Mouse (Mus musculus) CH12.LX (cell line): ENCODE data around the gene Fam213a. TPM values are rescaled to one million over a fixed set of nuclear protein-coding genes. Genes with fewer than 3 reads are reported as not detected.

Experiments
- DNase-seq: peaks from one replicate; pipeline ENCODE4 v3.0.0-alpha.2; 2013; ENCODE audit errors: extremely low read depth
- H3K27ac ChIP-seq: 2 replicates; pipeline ENCODE4 v1.5.1; 2012; ENCODE audit warnings: low read depth, mild to moderate bottlenecking, control low read depth, moderate library complexity; ENCODE audit not compliant: insufficient read depth
- H3K27me3 ChIP-seq: replicated peaks from 2 replicates; pipeline ENCODE3; 2012; ENCODE audit warnings: inconsistent platforms
- H3K36me3 ChIP-seq, 2 experiments: replicated peaks in 1 of 2; 2 replicates each; pipeline versions ENCODE3 to v1.6.1; 2012; ENCODE audit warnings: inconsistent platforms in 1 of 2, low read length in 1 of 2, mild to moderate bottlenecking in 1 of 2, mixed read lengths in 1 of 2, moderate library complexity in 1 of 2; ENCODE audit not compliant: control insufficient read depth in 1 of 2, insufficient read depth in 1 of 2
- H3K4me1 ChIP-seq, 2 experiments: 2 replicates each; pipeline ENCODE4 v1.6.1; 2012; ENCODE audit warnings: inconsistent platforms in 1 of 2, moderate library complexity in 1 of 2; ENCODE audit not compliant: insufficient read depth in 2 of 2, control insufficient read depth in 1 of 2
- H3K4me2 ChIP-seq: 2 replicates; pipeline ENCODE4 v1.6.1; 2012; ENCODE audit warnings: low read depth, mild to moderate bottlenecking, control low read depth; ENCODE audit not compliant: poor library complexity, insufficient read depth, severe bottlenecking
- H3K4me3 ChIP-seq, 3 experiments: fragments of 150-350 bp in 1 of 3; sonication (generic) in 1 of 3; replicated peaks in 1 of 3; 2 replicates each; pipeline versions ENCODE3 to v1.5.1; 2011 to 2012; ENCODE audit warnings: low read depth in 2 of 3, low read length in 2 of 3, mild to moderate bottlenecking in 2 of 3, moderate library complexity in 2 of 3, control low read depth in 1 of 3, improper control_type of control experiment in 1 of 3, inconsistent platforms in 1 of 3, mixed read lengths in 1 of 3; ENCODE audit not compliant: poor library complexity in 1 of 3
- H3K79me2 ChIP-seq: replicated peaks from 2 replicates; pipeline ENCODE4 v1.6.1; 2012; ENCODE audit warnings: mild to moderate bottlenecking, moderate library complexity; ENCODE audit not compliant: control insufficient read depth, poor library complexity, insufficient read depth, severe bottlenecking; ENCODE audit errors: extremely low read depth
- H3K9ac ChIP-seq: 2 replicates; pipeline ENCODE4 v1.6.1; 2012; ENCODE audit warnings: low read depth, mild to moderate bottlenecking, control low read depth, moderate library complexity; ENCODE audit not compliant: insufficient read depth
- H3K9me3 ChIP-seq: replicated peaks from 2 replicates; pipeline ENCODE3; 2012; ENCODE audit warnings: low read length, inconsistent platforms, mixed read lengths
- CHD1 ChIP-seq: IDR thresholded peaks from 2 replicates; pipeline ENCODE4 v1.6.1; 2012; ENCODE audit warnings: low read depth, low read length, improper control_type of control experiment, inconsistent platforms
- CTCF ChIP-seq, 2 experiments: IDR thresholded peaks in 1 of 2; conservative IDR thresholded peaks in 1 of 2; 2 replicates each; pipeline ENCODE4 v1.5.1; 2011 to 2012; ENCODE audit warnings: low read depth in 2 of 2, low read length in 2 of 2, improper control_type of control experiment in 1 of 2, inconsistent platforms in 1 of 2, mild to moderate bottlenecking in 1 of 2, moderate library complexity in 1 of 2
- ELF1 ChIP-seq: IDR thresholded peaks from 2 replicates; pipeline ENCODE4 v1.6.1; 2014; ENCODE audit warnings: low read depth, mild to moderate bottlenecking, inconsistent platforms, low read length, improper control_type of control experiment
- EP300 ChIP-seq: IDR thresholded peaks from 2 replicates; pipeline ENCODE4 v1.6.1; 2011; ENCODE audit warnings: low read length, improper control_type of control experiment
- ETS1 ChIP-seq: conservative IDR thresholded peaks from 2 replicates; pipeline ENCODE4 v1.6.1; 2012; ENCODE audit warnings: low read depth, mild to moderate bottlenecking, inconsistent platforms, low read length, improper control_type of control experiment, moderate library complexity
- GABPA ChIP-seq: IDR thresholded peaks from 2 replicates; pipeline ENCODE4 v1.6.1; 2012; ENCODE audit warnings: low read depth, low read length, improper control_type of control experiment, inconsistent platforms; ENCODE audit not compliant: insufficient replicate concordance
- HCFC1 ChIP-seq: IDR thresholded peaks from 2 replicates; pipeline ENCODE4 v1.6.1; 2012; ENCODE audit warnings: low read depth, mild to moderate bottlenecking, inconsistent platforms, low read length, improper control_type of control experiment
- KAT2A ChIP-seq: IDR thresholded peaks from 2 replicates; pipeline ENCODE4 v1.6.1; 2012; ENCODE audit warnings: low read length, improper control_type of control experiment, inconsistent platforms; ENCODE audit not compliant: insufficient replicate concordance
- MAFK ChIP-seq: IDR thresholded peaks from 2 replicates; pipeline ENCODE4 v1.6.1; 2011; ENCODE audit warnings: low read length, improper control_type of control experiment; ENCODE audit not compliant: insufficient replicate concordance
- PAX5 ChIP-seq: IDR thresholded peaks from 2 replicates; pipeline ENCODE4 v1.6.1; 2012; ENCODE audit warnings: low read length, inconsistent platforms, mixed read lengths
- RAD21 ChIP-seq: IDR thresholded peaks from 2 replicates; pipeline ENCODE4 v1.6.1; 2011; ENCODE audit warnings: low read depth, mild to moderate bottlenecking, low read length, improper control_type of control experiment, moderate library complexity
- RCOR1 ChIP-seq: conservative IDR thresholded peaks from 2 replicates; pipeline ENCODE4 v1.6.1; 2012; ENCODE audit warnings: low read depth, mild to moderate bottlenecking, inconsistent platforms, low read length, improper control_type of control experiment
- SMC3 ChIP-seq: IDR thresholded peaks from 2 replicates; pipeline ENCODE4 v1.6.1; 2011; ENCODE audit warnings: low read depth, low read length, improper control_type of control experiment
- TBP ChIP-seq: conservative IDR thresholded peaks from 2 replicates; pipeline ENCODE4 v1.6.1; 2011; ENCODE audit warnings: low read depth, low read length, improper control_type of control experiment
- UBTF ChIP-seq: IDR thresholded peaks from 2 replicates; pipeline ENCODE4 v1.6.1; 2012; ENCODE audit warnings: low read depth, mild to moderate bottlenecking, inconsistent platforms, low read length, improper control_type of control experiment, moderate library complexity
- USF1 ChIP-seq: IDR thresholded peaks from 2 replicates; pipeline ENCODE4 v1.6.1; 2014; ENCODE audit warnings: low read depth, mild to moderate bottlenecking, inconsistent platforms, low read length, improper control_type of control experiment
- USF2 ChIP-seq: conservative IDR thresholded peaks from 2 replicates; pipeline ENCODE4 v1.6.1; 2011; ENCODE audit warnings: low read depth, low read length, improper control_type of control experiment
- ZC3H11A ChIP-seq: IDR thresholded peaks from 2 replicates; pipeline ENCODE4 v1.6.1; 2012; ENCODE audit warnings: low read depth, mild to moderate bottlenecking, inconsistent platforms, low read length, improper control_type of control experiment
- ZKSCAN1 ChIP-seq: IDR thresholded peaks from 2 replicates; pipeline ENCODE4 v1.6.1; 2012; ENCODE audit warnings: low read depth, inconsistent platforms, low read length, improper control_type of control experiment, borderline replicate concordance
- dilution Hi-C: fragments of 300-500 bp; cut with MboI; formaldehyde crosslinking; loops from 2 replicates; pipeline ENCODE4 v1.14.3; 2020; ENCODE audit warnings: low sequenced_read_pairs; ENCODE audit not compliant: extremely low pct_unique_long_range_greater_than_20kb, extremely low pct_ligation_motif_present
- in situ Hi-C: fragments of 300-500 bp; cut with MboI; formaldehyde crosslinking; loops from 3 replicates; pipeline ENCODE4 v1.14.3; 2019; ENCODE audit warnings: low sequenced_read_pairs, low pct_ligation_motif_present, low pct_unique_long_range_greater_than_20kb, mixed read lengths
- polyA plus RNA-seq: library from polyadenylated mRNA; unstranded; fragments of >175 nt; gene quantifications from 2 replicates; pipeline ENCODE4 v1.2.1, GENCODE M21; 2012; ENCODE audit warnings: low read depth; ENCODE audit not compliant: insufficient read length
- total RNA-seq, 2 experiments: library from RNA; depleted of rRNA; stranded (reverse); fragments of 300-350 nt in 1 of 2; fragments of >200 nt in 1 of 2; gene quantifications; 2 replicates each; pipeline ENCODE4 v1.2.3; 2012 to 2014

The Fam213a gene
- total and polyA plus RNA-seq, 3 experiments: 11.6 to 17.1 (median 14.1) TPM

- Histone ChIP-seq H3K9me3 (no peaks in the 10 kb centered on the region), H3K27ac (no peak overlapping the region), H3K79me2 (no peaks in the 10 kb centered on the region), H3K9ac (no peak overlapping the region), H3K4me3 (no peak overlapping the region), H3K4me1 (peaks cover 6 to 30% of the 10 kb centered on the region in 2 experiments), H3K36me3 (no peaks in the 10 kb centered on the region), H3K4me2 (no peak overlapping the region), H3K27me3 (no peaks in the 10 kb centered on the region)
- dilution Hi-C loops (no loop called here), in situ Hi-C loops (no loop called here)
- TF ChIP-seq HCFC1 (no peak), MAFK (no peak), PAX5 (no peak), ZC3H11A (no peak), ETS1 (no peak), CTCF (conservative IDR thresholded peaks at IDR 0.05 in 1 of 2, IDR thresholded peaks at IDR 0.05 in 1 of 2; ENCODE audit: low read depth in 2 of 2, low read length in 2 of 2) (no peak)
- DNase-seq: no peak
Measured at GRCm38 (mm10) chr14:41014701-41015240, 1.2 kb upstream of the Fam213a start.

GRCm38 (mm10) chr14:41013143-41013542 is 445 bp downstream of the Fam213a start:
- TF ChIP-seq TBP (no peak), GABPA (no peak), KAT2A (no peak), UBTF (no peak), CHD1 (no peak), HCFC1 (no peak), ZC3H11A (no peak), EP300 (no peak), ZKSCAN1 (no peak)
- H3K4me1 ChIP-seq: peaks cover 6 to 33% of the 10 kb centered on the region in 2 experiments

GRCm38 (mm10) chr14:41011916-41012315 is 1.7 kb downstream of the Fam213a start:
- H3K4me2 ChIP-seq: no peak overlapping the region
- TF ChIP-seq ELF1 (no peak), RCOR1 (no peak), EP300 (no peak), PAX5 (no peak), RAD21 (no peak), USF2 (no peak), MAFK (no peak), USF1 (no peak), SMC3 (no peak), UBTF (no peak), HCFC1 (no peak)

More at GRCm38 (mm10) chr14:41013143-41013542, 445 bp downstream of the Fam213a start:
- Histone ChIP-seq H3K27me3 (no peaks in the 10 kb centered on the region), H3K9me3 (no peaks in the 10 kb centered on the region), H3K9ac (peak overlapping the region; percentile 53), H3K27ac (no peak overlapping the region), H3K36me3 (no peaks in the 10 kb centered on the region), H3K4me3 (peak overlapping the region; percentile 43 to 69 (median 57)), H3K4me2 (peak overlapping the region; percentile 41), H3K79me2 (no peaks in the 10 kb centered on the region)
- in situ Hi-C loops (no loop called here), dilution Hi-C loops (no loop called here)
- DNase-seq: no peak

More at GRCm38 (mm10) chr14:41011916-41012315, 1.7 kb downstream of the Fam213a start:
- Histone ChIP-seq H3K4me3 (no peak overlapping the region), H3K9ac (no peak overlapping the region), H3K79me2 (no peaks in the 10 kb centered on the region), H3K36me3 (peaks cover 0 to 2% of the 10 kb centered on the region in 2 experiments), H3K4me1 (peaks cover 4 to 24% of the 10 kb centered on the region in 2 experiments; a peak in 3 of 4 replicates), H3K9me3 (no peaks in the 10 kb centered on the region), H3K27ac (no peak overlapping the region), H3K27me3 (no peaks in the 10 kb centered on the region)
- dilution Hi-C loops (no loop called here), in situ Hi-C loops (no loop called here)
- no peak for DNase-seq
